In the genomic region with DNA sequence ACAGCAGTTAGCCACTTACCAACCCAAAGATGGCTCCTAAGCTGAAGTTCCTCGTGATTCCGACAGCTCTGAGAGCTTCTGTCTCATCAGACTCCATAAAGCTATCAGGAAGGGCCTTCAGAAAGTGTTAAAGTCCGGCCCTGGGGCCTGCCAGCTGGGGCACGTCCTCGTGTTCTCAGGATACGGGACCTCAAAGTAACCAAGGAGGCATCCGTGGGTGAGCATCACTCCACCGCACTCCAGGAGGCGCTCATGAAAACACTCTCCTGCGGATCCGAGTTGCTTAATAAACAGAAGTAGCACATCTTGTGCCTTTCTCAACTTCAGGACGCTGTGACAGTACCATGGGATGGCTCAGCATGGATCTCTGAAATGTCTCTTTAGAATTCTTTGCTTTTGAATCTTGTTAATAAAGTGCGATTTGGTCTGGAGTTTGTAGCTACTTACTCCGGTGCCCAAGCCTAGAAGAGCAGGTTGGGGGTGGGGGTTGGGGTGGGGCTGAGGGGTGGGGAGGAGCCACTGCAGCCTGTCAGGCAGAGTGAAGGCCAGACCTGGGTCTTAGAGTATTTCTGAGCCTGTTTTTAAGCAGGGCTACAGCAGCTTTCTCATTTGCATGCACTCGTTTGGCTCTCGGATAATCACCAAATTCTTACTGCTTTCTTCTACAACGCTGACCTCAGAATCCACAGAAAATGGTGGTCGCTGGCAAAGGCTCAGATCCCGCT, we compare ENCODE assay signal across 12 mouse cellular contexts. TPM values are rescaled to one million over a fixed set of nuclear protein-coding genes. Genes with fewer than 3 reads are reported as not detected.
DNase-seq lines count a peak whose midpoint lies in the region; ATAC-seq and TF ChIP-seq lines count a peak whose summit lies in the region.
"Had no signal": no experiment of that assay in that cellular context is flagged by ENCODE, and none has a peak within 500 bp of the region (broad histone marks: within the 10 kb centered on the region; RNA-seq: fewer than 3 reads in every experiment).

No protein-coding gene starts in this region.

- TF ChIP-seq EP300 in lung, postnatal 0 days (IDR thresholded peaks at IDR 0.05): no peak

- H3K36me3 ChIP-seq in heart, embryonic 12.5 days: peaks cover 8% of the 10 kb centered on the region
- no peaks in the 10 kb centered on the region for H3K36me3 ChIP-seq in lung, postnatal 0 days (ENCODE audit: insufficient read depth, low read length)
- no peaks in the 10 kb centered on the region for H3K36me3 ChIP-seq in forebrain, embryonic 13.5 days (ENCODE audit: poor library complexity, severe bottlenecking)
- H3K36me3 ChIP-seq in midbrain, embryonic 12.5 days: no peaks in the 10 kb centered on the region

- ATAC-seq in heart, embryonic 12.5 days (ENCODE audit: insufficient number of reproducible peaks, low FRiP score): 0 out of 2 replicates have a peak, but pooled peaks have one; percentile 56
- no peak for ATAC-seq in lung, postnatal 0 days
- no peak for ATAC-seq in forebrain, embryonic 13.5 days
- ATAC-seq in midbrain, embryonic 12.5 days (ENCODE audit: low FRiP score, low read depth): no peak
- ATAC-seq in megakaryocyte, adult 5-6 weeks (ENCODE audit: poor library complexity, severe bottlenecking): no peak

- no peak for DNase-seq in heart, postnatal 10 days
- no peak for DNase-seq in lung, postnatal 0 days (ENCODE audit: low spot score)
- no peak for DNase-seq in lung, adult 2 months
- DNase-seq in left cerebral cortex, postnatal 14 days (ENCODE audit: low spot score in 2 of 2): no peak
- DNase-seq: adrenal gland, postnatal 25 days; cerebellum, postnatal 10 days; right cerebral cortex, postnatal 4 days; thymus, postnatal 36 days had no signal

- no peaks in the 10 kb centered on the region for H3K27me3 ChIP-seq in heart, embryonic 12.5 days (replicated peaks)
- no peaks in the 10 kb centered on the region for H3K27me3 ChIP-seq in lung, postnatal 0 days (replicated peaks; ENCODE audit: insufficient read depth, low read length)
- H3K27me3 ChIP-seq in forebrain, embryonic 13.5 days: peaks cover 82% of the 10 kb centered on the region
- H3K27me3 ChIP-seq in midbrain, embryonic 12.5 days: peaks cover 37% of the 10 kb centered on the region

- peak; percentile 30 for TF ChIP-seq CTCF in lung, postnatal 0 days (IDR thresholded peaks at IDR 0.05)
- no peak for TF ChIP-seq CTCF in lung, adult 2 months (IDR thresholded peaks at IDR 0.05; ENCODE audit: insufficient read depth, low read length)

- H3K9me3 ChIP-seq in heart, embryonic 12.5 days (replicated peaks): 0 out of 2 replicates have a peak, but pooled peaks cover 3% of the 10 kb centered on the region
- no peaks in the 10 kb centered on the region for H3K9me3 ChIP-seq in lung, postnatal 0 days (ENCODE audit: low read length)
- H3K9me3 ChIP-seq in forebrain, embryonic 13.5 days (replicated peaks): peaks cover 12% of the 10 kb centered on the region
- H3K9me3 ChIP-seq in midbrain, embryonic 12.5 days: peaks cover 8% of the 10 kb centered on the region; the same call in 1 of the 2 replicates

- intact Hi-C loops in heart, postnatal 10 days (cut with DNase I): no loop called here
- intact Hi-C loops in left cerebral cortex, postnatal 14 days (cut with DNase I): no loop called here

- H3K4me1 ChIP-seq in heart, embryonic 12.5 days (replicated peaks): peaks cover 34% of the 10 kb centered on the region
- peaks cover 11% of the 10 kb centered on the region; the same call in 1 of the 2 replicates for H3K4me1 ChIP-seq in lung, postnatal 0 days (ENCODE audit: insufficient read depth, low read depth, low read length)
- peaks cover 8% of the 10 kb centered on the region for H3K4me1 ChIP-seq in lung, adult 2 months (ENCODE audit: control insufficient read depth, insufficient read depth, low read length)
- H3K4me1 ChIP-seq in forebrain, embryonic 13.5 days: peaks cover 26% of the 10 kb centered on the region
- H3K4me1 ChIP-seq in midbrain, embryonic 12.5 days: peaks cover 23% of the 10 kb centered on the region

- peak overlapping the region; percentile 55 for H3K4me2 ChIP-seq in heart, embryonic 12.5 days
- H3K4me2 ChIP-seq in lung, postnatal 0 days (replicated peaks; ENCODE audit: low read depth, low read length): no peak overlapping the region
- peak overlapping the region; percentile 14 for H3K4me2 ChIP-seq in forebrain, embryonic 13.5 days
- H3K4me2 ChIP-seq in midbrain, embryonic 12.5 days (replicated peaks): peak overlapping the region; percentile 6

- H3K9ac ChIP-seq in heart, embryonic 12.5 days: peak overlapping the region; percentile 52; the same call in 1 of the 2 replicates
- H3K9ac ChIP-seq in lung, postnatal 0 days (replicated peaks; ENCODE audit: low read depth): no peak overlapping the region
- no peak overlapping the region for H3K9ac ChIP-seq in forebrain, embryonic 13.5 days
- no peak overlapping the region for H3K9ac ChIP-seq in midbrain, embryonic 12.5 days (replicated peaks)

- H3K27ac ChIP-seq in heart, embryonic 12.5 days (ENCODE audit: poor library complexity, severe bottlenecking): peak overlapping the region; percentile 81
- no peak overlapping the region for H3K27ac ChIP-seq in lung, postnatal 0 days (ENCODE audit: low read length)
- no peak overlapping the region for H3K27ac ChIP-seq in forebrain, embryonic 13.5 days
- no peak overlapping the region for H3K27ac ChIP-seq in midbrain, embryonic 12.5 days (replicated peaks)

- 29% methylated on average over 19 of the region's 19 CpGs for WGBS in heart, embryonic 12.5 days
- 43% methylated on average over 19 of the region's 19 CpGs for WGBS in lung, postnatal 0 days
- WGBS in lung, adult 2 months: 64% methylated on average over 19 of the region's 19 CpGs
- 10% methylated on average over 19 of the region's 19 CpGs for WGBS in forebrain, embryonic 13.5 days
- 19% methylated on average over 19 of the region's 19 CpGs for WGBS in midbrain, embryonic 12.5 days

- TF ChIP-seq POLR2A in lung, adult 2 months (IDR thresholded peaks at IDR 0.05; ENCODE audit: borderline replicate concordance, extremely low read depth, low read depth, low read length): no peak

- H3K4me3 ChIP-seq in heart, embryonic 12.5 days: peak overlapping the region; percentile 18
- H3K4me3 ChIP-seq in lung, postnatal 0 days (ENCODE audit: low read depth, low read length): no peak overlapping the region
- no peak overlapping the region for H3K4me3 ChIP-seq in lung, adult 2 months (replicated peaks; ENCODE audit: extremely low read depth, low read depth, low read length)
- H3K4me3 ChIP-seq in forebrain, embryonic 13.5 days: no peak overlapping the region
- no peak overlapping the region for H3K4me3 ChIP-seq in midbrain, embryonic 12.5 days

RNA-seq across cellular contexts. Expression of gene Tgfbr3, which starts 38.7 kb away (rescaled TPM):
- 38.1 and 38.2 TPM in 2 replicates for polyA plus RNA-seq in heart, embryonic 12.5 days (2016; fragmentation: Nextera tagmentation; extraction: Ambion mirVana)
- 10 to 100 TPM; 42.6 to 52.0 TPM for total RNA-seq in heart, postnatal 10 days (2021)
- polyA plus RNA-seq in lung, postnatal 0 days (2015; fragmentation: Nextera tagmentation; extraction: Ambion mirVana): 21.4 and 21.5 TPM in 2 replicates
- 44.8 and 47.3 TPM in 2 replicates for polyA plus RNA-seq in lung, adult 2 months (2012; rRNA removed)
- 1.3 and 2.1 TPM in 2 replicates for polyA plus RNA-seq in forebrain, embryonic 13.5 days (2015; fragmentation: Nextera tagmentation; extraction: Ambion mirVana)
- 7.8 and 10.3 TPM in 2 replicates for polyA plus RNA-seq in midbrain, embryonic 12.5 days (2016; fragmentation: Nextera tagmentation; extraction: Ambion mirVana)
- 1 to 10 TPM; 9.3 TPM for total RNA-seq in left cerebral cortex, postnatal 14 days (2021)
- 0.89 and 1.3 TPM in 2 replicates for total RNA-seq in megakaryocyte, adult 5-6 weeks (2015)
- 1.3 and 1.7 TPM in 2 replicates for total RNA-seq in megakaryocyte, adult 5-6 weeks (2017)
